Mouse (Mus musculus) cerebellum, adult 11 months (tissue): Measurements from ENCODE around the gene Psma7.
A peak's percentile ranks its signal among the peaks of the same experiment; 100 is the strongest.

ENCODE experiments used
- DNase-seq: peaks from one replicate; pipeline ENCODE4 v3.0.0; 2022

Gene Psma7

DNA sequence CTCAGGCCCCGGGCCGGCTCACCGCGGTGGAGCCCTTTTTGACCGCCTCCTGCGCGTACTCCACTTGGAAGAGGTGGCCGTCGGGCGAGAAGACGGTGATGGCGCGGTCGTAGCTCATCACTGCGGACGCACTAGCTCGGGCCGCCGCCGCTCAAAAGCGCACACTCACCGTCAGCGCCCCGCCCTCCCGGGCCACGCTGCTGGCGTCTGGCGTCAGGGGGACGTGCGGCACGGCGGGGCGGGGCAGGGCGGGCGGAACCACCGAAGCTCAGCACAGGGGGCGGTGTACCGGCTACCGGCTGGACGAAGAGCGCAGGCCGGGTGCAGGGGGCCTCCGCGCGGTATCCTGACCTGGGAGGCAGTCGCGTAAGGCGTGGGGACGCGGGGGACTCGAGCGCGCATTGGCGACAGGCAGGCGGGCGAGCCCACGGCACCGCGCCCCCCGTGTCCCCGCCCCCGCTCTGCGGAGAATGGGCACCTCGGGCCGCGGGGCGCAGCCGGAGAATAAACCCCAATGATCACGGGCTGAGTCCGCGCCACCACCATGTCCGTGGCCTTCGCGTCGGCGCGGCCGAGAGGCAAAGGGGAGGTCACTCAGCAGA lies at the start of gene Psma7, which contains the start of gene Ss18l1:
Gene Psma7, minus strand, starts transcription at position 178 of the 602 bp plus-strand sequence.
Gene Ss18l1, plus strand, starts transcription at position 254 of the 602 bp plus-strand sequence.
- peak; percentile 88 for DNase-seq

DNA sequence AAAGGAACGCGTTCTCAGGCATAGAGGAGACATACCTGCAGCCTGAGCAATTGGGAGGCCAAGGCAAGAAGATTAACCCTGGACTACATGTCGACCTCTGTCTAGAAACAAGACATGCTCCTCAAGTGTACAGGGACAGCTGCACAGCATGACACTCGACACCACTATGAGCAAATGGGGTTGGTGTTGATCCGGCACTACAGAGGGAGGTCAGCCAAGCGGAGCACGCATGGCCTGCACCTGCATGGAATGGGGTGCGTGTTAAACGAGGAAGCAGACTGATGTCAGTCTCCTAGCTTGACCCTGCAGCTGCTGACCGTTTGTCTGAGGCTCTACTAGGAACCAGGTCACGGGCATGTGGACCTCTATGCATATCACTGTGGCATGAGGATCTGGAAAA lies 48.1 kb upstream of the Psma7 start:
- no peak for DNase-seq

GRCm38 (mm10) chr2:180087472-180087871 lies 45.2 kb upstream of the Psma7 start:
- no peak for DNase-seq

DNA sequence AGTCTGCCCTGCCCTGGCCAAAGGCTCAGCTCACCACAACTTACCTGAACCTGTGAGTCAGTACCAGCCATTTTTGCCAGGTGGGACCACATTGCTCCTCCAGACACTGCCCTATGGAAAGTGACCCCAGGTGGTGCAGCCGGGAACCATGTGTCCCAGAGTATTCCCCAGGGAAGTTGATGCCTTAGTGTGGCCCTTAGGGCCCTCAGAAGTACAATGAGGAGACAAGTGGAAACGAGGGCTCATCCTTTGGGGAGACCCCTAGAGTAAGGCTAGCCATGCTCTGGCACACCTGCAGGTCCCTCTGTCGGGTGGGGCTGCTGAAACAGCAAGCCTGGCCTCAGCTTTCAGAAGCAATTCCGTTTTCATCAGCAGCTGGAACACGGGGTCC lies 44.4 kb upstream of the Psma7 start:
- DNase-seq = no peak

GRCm38 (mm10) chr2:180085926-180086636 lies 43.8 kb upstream of the Psma7 start:
- DNase-seq = no peak

GRCm38 (mm10) chr2:180084565-180084964 lies 42.3 kb upstream of the Psma7 start:
- DNase-seq = no peak

DNA sequence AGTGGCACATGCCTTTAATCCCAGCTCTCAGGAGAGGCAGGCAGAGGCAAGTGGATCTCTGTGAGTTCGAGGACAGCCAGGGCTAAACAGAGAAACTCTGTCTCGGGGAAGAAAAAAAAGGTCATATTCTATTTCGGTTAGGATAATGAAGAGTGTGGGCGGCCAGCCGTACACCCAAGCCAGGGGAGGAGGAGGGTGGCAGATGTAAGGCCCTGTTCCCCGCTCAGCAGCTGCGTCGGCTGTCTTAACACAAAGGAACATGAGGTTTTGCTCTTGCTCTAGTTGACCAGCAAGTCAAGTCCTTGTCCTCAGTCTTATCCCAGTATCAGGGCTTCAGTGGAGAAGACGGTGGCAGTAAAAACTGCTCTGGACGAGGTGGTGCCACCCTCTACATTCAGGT lies 40.8 kb upstream of the Psma7 start:
- no peak for DNase-seq

DNA sequence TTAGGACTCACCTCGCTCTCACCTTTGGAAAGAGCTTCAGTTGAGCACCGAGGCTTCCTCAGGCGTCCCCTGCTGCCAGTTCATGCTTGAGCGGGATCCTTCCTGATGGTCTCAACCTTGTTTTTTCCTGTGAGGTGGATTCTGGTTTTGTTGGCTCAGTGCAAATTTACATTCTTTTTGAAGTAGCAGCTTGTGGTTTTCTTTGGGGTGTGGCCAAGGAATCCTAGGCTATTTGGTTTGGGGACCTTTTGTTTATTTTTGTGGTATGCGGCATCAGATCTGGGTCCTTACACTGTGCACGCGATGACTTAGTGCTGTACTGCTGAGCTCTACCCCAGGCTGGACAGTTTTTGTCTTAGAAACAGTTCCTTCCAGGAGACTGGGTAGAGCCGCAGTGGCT lies 38.4 kb upstream of the Psma7 start:
- DNase-seq = no peak

- no peak for DNase-seq
Observed at GRCm38 (mm10) chr2:180077622-180078021, 35.4 kb upstream of the Psma7 start.

GRCm38 (mm10) chr2:180072886-180073285 lies 30.7 kb upstream of the Psma7 start:
- DNase-seq = no peak

DNA sequence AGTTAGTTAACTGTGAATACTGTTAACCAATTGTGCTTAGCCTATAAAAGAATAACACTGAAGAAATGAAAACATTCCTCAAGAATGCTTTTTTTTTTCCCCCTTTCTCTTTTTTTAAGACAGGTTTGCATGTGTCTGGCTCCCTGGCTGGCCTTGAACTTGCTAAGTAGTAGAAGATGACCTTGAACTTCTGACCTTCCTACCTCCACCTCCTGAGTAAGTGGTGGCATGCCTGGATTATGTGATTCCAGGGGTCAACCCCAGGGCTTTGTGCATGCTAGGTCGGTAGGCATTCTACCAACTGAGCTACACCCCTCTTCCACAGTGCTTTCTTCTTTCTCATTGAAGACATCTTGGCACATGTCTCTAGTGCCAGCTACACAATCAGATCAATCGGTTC lies 29.4 kb upstream of the Psma7 start:
- DNase-seq = no peak

DNA sequence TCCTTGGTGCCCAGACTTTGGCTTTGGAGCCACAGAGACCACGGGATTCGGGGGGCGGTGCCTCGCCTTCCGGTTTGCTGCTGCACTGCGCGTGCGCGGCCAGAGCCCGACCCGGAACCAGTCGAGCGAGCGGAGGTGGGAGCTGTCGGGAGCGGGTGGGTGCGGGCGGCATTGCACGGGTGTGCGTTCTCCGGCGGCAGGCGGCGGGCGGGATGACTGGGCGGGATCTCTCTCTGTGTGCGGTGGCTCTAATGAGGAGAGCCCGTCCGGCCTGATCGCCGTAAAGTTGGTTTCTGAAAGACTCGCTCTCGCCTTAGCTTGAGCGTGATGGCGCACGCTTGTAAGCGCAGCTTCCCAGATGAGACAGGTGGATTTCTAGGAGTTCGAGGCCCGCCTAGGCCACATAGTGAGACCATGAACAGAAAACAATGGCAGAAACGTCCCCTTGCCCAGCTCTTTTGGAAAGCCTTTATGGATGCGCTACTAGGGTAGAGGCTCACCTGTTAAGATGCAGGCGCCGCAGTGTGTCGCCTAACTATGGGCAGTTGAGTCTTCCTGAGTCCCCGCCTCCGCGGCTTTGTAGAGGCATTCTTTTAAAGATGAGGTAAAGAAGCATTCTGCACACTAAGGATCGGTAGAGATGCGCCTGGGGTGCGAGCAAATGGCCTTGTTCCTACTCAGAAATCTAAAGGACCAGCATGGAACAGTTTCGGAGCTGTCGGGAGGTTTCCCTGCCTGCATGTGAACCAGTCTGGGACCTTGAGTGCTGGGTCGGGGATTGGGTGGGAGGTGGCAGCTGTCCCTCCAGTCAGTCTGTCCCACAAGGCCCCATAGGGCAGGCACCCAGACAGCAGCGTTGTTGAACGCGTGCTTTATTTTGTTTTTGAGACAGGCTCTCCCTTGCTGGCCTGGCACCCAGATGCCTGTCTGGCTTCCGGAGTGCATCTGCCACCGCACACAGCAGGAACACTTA lies 28.5 kb upstream of the Psma7 start, which contains the start of gene Mtg2:
Gene Mtg2, plus strand, starts transcription at position 108 of the 973 bp plus-strand sequence.
- peak; percentile 95 for DNase-seq

DNA sequence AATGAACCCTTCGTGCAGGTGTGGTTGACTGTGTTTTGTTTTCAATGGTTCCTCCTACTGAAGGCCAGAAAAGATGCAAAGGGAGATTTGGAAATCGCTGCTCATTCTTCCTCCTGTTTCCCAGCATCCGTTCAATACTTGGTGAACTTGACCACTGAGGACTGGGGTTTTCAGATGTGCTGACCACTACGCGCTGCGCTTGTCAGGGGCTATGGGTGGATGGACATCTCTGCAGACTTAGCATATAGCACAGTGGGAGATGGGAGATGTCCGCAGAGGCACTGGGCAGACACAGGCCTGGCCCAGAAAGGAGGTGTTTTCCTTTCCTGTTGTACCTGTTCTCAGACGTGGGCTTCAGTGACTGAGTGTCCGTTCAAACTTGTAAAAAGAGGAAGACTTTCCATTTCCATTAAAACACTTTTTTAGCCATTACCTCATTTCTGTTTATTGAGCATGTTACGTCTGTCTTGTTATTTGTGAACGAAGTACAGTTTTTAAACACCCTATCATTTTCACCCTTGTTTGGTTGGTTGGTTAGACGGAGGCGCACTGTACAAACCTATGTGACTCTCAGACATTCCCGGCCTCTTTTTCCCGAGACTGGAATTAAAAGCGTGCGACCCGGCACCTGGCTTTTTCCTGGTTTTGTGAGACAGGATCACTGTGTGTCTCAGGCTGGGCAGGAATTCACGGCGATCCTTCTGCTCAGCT lies 27.7 kb upstream of the Psma7 start:
- no peak for DNase-seq

DNA sequence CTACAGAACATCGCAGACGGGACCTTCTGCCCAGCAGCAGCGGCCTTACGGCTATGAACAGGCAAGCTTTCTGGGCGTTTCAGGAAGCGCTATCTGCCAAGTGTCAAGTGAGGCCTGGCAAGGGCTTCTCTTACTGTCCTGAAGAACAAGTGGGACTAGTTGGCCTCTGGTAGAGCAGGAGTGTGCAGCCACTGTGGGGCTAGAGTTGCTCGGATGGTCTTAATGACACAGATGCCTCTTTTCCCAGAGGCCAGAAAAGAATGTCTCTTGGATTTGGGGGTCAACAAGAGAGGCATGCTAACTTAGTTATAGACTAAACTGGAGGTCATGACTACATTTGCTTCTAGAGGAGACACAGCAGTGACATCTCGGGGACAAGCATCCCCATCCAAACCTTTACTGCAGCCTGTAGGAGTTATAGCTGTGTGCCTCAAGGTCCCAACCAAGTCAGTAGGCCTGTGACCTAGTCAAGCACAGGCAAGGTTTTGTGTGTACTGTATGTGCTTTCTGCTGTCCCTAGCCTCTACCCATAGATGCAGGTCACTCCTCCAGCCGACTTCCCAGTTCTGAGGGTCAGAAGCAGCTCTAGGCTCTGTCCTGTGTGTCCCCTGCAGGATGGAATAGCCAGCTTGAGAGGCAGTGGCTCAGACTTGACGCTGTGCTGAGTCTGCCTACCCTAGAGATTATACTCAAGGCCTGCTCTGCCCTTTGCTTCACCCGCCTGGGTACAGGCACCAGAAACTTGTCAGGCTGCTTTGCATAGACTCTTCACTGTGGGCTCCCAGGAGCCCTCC lies 21.3 kb upstream of the Psma7 start:
- no peak for DNase-seq

DNA sequence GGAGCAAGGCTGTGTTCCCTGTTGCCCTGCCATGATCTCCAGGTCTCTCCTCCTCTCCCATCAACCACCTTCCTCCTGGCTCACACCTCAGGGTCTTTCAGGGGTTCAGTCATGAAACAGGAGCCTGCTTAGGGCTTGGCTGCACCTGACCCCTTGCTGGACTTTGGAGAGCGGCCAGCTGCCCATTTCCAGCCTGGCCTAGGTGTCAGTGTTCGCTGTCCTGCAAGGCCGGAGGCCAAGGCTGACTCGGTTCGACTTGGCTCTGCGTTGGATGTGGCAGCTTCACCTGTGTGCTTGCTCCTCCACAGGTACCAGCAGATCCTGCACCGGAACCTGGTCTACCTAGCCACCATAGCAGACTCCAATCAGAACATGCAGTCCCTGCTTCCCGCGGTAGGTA lies 10.8 kb upstream of the Psma7 start:
- no peak for DNase-seq

GRCm38 (mm10) chr2:180051986-180052733 lies 9.9 kb upstream of the Psma7 start:
- DNase-seq = no peak

DNA sequence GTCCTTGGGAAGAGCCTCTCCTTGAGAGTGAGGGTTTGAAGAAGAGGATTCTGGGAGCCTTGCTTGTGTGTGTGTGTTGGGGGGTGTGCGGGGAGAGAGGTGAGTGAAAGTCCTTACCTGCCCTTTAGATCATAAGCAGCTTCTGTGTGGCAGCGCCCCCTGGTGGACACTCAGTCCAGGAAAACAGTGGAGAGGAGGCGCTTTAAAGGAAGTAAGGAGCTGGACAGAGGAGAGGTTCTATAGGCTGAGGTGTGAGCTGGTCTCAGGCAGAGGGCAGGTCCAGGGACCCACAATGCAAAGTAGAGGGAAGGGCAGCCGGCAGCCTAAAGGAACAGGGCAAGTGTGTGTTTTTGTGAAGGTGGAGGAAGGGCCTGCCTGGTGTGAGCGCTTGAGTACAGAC lies 8.8 kb upstream of the Psma7 start:
- DNase-seq = peak; percentile 86

DNA sequence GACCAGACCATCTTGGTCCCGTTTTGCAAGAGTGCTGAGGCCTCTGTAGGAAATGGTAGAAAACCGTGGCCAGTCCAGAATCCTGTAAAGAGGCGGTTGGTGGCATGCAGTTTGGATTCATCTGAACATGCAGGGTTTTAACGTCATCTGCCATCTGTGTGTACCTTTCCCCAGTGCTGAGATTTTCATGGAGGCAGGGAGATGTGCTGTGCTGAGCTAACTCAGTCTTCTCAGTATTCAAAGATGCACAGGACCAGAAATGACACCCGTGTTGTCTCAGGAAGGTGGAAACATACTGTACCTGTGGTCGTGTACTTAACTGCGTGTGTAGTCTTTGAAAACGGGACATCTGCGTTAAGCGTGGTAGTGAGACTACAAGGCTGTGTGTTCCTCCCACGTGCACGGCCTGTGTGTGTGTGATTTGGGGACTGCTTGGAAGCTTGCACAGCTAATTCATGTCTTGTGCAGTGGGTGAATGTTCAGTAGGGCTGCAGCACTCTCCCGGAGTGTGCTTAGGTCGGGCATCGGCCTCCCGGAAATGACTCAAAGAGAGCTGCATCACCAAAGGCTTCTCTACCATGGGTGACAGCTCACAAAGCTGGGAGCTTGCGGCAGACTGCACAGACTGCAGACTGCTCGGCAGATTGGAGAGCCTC lies 5.9 kb upstream of the Psma7 start:
- no peak for DNase-seq

DNA sequence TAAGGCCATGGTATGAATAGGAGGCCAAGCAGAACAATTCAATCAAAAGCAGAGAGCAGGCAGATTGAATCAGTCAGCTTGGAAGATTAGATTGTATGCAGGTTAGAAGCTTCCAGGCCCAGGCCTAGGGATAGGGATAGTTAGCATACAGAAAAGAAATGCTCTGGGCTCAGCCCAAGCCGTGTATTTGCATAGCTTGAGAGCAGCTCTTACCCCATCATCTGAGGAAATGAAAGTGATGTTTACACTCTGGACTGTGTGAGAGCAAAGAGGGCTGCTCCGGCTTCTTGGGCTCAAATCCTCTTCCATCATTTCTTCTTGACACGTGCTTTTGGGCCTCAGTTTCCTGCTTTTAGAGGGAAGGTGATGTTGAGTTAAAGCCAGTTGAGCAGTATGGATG lies 5.3 kb upstream of the Psma7 start:
- DNase-seq = no peak

DNA sequence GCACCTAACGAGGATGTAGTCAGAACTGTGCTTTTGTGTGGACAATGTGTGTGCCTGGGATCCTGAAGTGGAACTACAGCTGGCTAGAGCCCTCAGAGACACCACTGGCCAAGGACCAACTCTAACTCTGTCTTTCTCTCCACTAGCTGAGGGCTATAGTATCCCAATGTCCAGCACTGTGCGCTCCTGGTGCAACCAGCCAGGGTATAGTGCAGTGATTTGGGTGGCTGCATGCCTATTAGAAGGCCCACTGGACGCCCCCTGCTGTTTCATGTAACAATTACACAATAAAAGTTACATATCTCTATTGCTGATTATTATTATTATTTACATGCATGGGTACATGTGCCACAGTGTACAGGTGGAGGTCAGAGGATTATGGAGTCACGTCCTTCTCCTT lies 3.0 kb upstream of the Psma7 start:
- no peak for DNase-seq
